Mouse (Mus musculus) adrenal gland, adult 18-20 months (tissue): Measurements from ENCODE around the gene Btbd9. TPM values are rescaled to one million over a fixed set of nuclear protein-coding genes. Genes with fewer than 3 reads are reported as not detected.

ENCODE experiments used
- DNase-seq, 2 experiments: peaks; one replicate each; pipeline ENCODE4 v3.0.0; 2021 to 2022; ENCODE audit warnings: low spot score in 2 of 2
- total RNA-seq, 2 experiments: library from RNA; stranded (reverse); gene quantifications; 1 replicate in 1 of 2; 2 replicates in 1 of 2; pipeline ENCODE4 v1.2.3; 2021

Btbd9 gene
- total RNA-seq, 2 experiments from 2014 or later = 52.2 to 81.3 TPM

DNA sequence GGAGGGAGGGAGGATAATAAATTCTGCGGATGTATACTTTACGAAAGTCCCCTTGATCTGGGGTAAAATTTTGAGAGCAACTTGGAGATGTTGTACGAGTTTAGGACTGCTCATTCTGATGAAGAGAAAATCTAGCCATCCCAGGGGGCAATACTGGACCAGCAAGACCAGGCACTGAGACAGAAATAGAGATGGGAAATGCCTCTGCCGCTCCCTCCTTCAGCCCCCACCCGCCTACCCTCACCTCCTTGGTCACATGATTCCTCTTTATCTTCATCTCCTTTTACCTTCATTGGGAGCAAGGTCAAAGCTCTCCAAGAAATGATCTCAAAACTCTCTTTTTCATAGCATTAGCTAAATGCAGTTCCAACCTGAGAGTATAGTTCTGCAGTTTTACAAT lies 88.6 kb downstream of the Btbd9 start:
- no peak for DNase-seq

DNA sequence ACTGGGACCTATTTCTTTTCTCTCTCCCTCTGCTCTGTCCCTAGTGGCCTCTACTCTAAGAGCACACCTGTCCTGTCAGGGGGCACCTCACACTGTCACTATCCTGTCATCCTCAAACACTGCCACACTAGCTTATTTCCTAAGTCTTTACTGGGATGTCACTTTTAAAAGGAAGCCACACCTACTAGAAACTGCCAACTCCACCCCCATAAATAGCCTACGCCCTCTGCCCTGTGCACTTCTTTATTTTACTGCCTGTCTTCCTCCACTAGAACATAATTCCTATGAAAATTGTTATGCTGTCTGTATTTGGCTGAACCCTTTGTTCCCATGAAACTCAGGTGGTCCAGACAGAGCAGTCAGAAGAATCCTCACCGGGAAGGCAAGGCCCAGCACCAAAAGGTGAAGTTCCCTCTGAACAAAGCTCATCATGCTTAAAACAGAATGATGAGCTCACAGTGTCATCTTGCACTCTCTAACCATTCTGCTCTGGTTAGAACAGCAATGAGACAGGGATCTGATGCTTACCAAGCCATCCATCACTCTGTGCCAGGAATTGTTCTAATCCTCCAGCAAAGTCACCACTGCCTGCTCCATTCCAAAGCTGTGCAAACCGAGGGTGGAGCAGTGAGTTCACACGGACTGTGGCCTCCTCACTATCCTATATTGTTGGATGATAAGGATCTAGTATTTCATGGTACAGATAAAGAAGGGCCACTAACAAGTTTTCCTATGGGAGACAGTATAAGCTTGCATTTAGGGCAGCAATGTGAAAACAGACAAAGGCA lies 91.0 kb downstream of the Btbd9 start:
- DNase-seq = no peak

DNA sequence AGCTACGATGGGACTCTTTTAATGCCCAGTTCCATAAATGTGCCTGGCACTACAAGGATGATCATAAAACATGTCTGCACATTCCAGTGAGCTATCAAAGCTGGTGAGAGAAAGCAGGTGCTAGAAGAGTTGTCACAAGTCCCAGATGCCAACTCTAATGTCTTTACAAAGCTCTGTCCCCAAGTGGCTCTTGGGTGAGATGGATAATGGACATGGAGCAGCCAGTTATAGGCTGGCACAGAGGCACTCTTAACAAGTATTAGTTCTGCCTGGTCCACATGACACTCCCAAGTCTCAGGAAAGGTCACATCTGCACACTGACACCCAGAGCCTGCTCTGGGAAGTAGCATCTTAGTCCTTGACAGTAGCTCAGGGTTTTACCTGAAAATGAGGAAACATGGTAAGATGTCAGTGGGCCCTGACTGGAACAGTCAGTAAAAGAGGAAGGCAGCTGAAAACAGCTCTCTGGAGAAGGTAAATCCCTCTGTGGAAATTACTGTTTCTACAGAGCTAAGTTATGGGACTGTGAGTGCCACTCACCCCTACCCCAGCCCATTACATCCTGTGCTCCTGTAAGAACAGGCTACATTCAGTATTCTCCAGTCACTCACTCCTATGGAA lies 91.7 kb downstream of the Btbd9 start:
- DNase-seq = no peak

DNA sequence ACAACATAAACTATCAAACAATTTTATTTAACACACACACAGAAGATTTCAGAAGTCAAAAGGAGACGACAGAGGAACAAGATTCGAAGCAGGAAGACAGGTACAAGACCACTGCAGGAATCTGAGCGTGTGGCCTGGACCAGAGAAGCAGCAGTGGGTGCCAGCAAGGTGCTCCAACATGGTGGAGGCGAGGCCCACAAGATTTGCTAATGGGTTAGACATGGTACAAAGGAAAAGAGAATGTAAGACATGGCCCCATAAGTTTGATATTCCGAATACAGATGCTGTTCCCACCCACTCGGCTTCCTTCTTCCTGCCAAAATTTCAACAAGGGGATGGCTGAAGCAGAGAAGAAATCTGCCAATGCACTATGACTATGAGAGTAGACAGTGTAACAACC lies 94.5 kb downstream of the Btbd9 start:
- DNase-seq = no peak

DNA sequence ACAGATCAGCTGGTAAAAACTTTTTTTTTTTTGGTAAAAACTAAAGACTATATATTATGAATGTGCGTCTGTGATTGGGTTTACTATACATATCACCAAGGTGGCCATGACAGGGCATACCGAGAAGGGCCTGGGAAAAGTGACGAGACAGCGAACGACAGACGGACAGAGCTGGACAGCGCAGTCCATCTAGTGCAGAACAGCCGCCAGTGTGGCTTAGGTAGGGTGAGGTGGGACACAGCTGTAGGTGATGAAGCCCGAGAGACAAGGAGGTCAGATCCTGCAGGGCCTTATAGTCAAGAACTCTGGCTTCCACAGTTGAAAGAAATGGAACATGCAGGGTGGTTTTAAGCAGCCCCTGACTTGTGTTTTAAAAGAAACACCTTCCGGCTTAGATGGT lies 94.9 kb downstream of the Btbd9 start:
- no peak for DNase-seq

DNA sequence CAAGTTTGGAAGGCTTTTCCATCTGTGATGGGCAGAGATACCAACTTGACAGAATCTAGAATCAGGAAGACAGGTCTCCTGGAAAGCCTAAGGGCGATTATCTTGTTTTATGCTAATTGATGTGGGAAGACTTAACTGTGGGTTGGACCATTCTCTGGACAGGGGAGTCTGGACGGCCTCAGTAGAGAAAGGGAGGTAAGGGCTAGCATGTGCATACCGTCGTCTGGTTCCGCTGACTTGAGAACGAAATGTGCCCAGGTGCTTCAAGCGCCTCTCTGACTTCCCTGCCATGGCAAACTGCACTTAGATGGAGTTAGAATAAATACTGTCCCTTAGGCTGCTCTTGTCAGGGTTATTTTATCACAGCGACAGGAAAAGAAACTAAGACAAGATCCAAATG lies 95.9 kb downstream of the Btbd9 start:
- DNase-seq = no peak

DNA sequence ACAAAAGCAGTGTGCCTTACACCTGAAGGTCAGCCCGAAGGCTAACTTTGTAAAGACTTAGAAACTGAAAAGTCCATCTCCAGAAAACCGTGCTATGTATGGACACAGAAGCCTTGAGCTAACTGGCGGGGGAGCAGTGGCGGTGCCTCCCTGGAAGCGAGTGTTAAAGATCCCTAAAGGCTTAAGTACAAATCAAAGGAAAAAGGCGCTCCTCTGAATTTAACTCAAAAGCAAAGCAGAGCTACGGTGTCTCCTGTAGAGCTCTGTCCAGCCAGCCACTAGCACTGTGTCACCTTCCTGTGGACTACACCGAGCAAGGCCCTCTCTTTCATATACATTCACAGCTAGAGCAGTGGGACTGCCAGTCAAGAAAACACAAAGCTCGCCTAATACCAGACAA lies 98.1 kb downstream of the Btbd9 start:
- no peak for DNase-seq

DNA sequence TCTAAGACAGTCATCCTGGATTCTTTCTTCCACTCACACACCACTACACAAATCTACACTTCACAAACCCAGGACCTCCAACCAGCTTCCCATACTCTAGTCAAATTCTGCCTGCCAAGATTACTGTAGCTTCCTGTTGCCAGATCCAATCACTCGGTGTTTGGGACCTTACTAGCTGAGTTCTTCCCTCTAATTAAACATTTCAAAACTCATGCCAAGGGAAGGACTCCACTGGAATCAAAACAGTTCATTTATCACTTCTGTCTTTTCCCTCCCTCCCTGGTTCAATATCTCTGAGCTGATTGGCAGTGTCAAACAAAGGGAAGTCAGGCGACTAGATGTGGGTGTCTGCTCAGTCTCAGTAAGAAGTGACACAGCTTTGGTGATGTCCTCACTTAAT lies 101.7 kb downstream of the Btbd9 start:
- DNase-seq = no peak

DNA sequence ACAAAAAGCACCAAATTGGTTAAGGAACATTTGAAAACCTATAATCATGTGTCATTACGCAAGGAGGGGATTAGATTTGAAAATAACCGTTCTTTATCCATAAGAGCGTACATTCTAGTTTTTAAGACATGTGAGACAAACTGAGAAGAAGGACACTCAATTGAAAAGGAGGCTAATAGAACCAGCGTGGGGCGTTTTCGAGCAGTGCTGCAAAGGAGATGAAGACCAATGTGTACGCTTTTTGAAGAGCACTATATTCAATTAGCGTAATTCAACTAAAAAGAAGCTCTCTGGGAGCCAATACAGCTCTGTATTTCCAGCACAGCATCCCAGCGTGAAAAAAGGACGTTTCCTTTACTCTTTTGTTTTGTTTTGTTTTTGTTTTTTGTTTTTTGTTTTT lies 103.5 kb downstream of the Btbd9 start:
- no peak for DNase-seq

DNA sequence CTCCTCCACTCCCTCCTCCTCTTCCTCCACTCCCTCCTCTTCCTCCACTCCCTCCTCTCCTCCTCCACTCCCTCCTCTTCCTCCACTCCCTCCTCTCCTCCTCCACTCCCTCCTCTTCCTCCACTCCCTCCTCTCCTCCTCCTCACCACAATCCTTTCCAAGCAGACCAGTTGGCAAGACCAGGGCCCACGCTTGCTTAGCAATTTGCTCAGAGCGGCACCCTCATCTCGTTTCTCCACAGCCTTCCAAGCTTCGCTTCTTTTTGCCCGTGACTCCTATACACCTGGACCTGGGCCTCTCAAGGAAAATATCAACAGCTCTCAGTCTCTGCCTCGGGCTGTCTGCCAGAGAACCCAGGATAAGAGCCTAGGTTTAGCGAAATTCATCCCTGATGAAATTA lies 104.8 kb downstream of the Btbd9 start:
- DNase-seq = no peak

DNA sequence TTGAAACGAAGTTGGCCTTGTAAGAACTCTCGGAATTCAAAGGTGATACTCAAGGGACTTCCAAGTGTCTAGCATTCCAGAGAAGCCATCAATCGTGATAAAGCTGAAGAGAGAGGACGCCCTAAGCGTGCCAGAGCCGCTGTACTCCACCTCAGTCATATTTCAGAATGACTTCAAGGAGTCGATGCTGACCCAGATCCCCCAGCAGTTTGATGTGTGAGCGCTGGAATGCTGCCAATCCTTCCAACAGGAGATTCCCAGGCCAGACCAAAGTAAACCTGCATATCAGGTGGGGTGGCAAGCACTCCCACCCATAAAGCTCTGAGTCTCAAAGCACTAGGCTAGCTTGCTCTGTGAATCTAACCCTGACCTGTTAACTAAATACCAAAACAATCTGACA lies 105.5 kb downstream of the Btbd9 start:
- no peak for DNase-seq

DNA sequence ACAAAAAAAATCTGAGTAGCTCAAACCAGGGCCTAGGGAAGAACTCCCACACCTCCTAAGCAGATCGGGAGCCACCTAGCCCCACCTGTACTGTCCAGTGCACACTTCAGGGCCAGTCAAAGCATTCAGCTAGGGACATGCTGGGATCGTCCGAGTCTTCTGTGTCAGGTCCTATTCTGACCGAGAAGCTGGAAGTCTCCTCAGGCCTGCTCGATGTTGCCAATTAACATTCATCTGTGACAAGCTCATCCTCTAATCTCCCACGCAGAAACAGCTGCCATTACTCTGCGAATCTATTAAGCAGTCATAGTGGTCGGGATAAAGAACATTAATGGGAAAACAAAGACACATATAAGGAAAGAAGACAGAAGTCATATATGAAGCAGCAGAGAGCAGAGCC lies 106.0 kb downstream of the Btbd9 start:
- no peak for DNase-seq

DNA sequence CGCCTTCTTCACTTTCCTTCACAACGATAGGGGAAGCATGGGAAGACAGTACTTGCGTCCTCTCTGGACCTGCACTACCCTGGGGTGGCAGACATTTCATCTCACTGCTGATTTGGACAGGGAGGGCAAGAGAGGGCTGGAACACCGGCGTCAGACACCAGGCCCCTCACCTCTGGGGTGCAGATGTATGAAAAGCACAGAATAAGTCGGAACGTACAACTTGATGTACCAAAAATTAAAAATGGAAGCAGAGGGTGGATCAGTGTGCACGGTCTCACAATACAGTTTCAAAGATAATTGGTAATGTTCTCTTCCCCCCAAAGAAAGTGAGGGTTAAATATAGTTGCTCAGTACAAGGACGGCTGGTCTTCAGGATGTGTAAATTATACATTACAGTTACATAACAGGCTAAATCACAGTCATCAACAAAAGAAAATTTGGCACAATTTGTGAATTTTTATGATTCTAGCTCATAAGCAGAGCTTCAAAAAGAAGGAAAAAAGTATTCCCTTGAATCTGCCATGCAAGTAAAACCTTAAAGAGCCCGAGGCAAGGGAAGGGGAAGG lies 106.7 kb downstream of the Btbd9 start:
- no peak for DNase-seq

DNA sequence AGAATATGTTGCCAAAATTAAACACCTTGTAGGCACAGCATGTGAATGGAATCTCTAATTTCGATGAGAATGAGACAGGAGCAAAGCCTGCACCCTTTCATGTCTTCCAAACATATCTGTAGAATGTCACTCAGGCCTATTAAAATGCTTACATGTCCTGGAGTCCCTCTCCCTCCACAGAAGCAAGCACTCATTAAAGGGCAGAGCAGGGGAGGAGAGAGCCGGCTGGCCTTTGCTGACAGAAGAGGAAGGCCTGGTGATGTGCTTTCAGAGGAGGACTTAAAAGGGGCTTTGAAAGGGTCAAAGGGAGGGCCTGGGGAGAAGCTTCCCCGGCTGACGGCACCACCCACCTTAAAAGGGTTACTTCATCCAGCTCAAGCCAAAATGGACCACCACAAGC lies 107.9 kb downstream of the Btbd9 start:
- DNase-seq = no peak

DNA sequence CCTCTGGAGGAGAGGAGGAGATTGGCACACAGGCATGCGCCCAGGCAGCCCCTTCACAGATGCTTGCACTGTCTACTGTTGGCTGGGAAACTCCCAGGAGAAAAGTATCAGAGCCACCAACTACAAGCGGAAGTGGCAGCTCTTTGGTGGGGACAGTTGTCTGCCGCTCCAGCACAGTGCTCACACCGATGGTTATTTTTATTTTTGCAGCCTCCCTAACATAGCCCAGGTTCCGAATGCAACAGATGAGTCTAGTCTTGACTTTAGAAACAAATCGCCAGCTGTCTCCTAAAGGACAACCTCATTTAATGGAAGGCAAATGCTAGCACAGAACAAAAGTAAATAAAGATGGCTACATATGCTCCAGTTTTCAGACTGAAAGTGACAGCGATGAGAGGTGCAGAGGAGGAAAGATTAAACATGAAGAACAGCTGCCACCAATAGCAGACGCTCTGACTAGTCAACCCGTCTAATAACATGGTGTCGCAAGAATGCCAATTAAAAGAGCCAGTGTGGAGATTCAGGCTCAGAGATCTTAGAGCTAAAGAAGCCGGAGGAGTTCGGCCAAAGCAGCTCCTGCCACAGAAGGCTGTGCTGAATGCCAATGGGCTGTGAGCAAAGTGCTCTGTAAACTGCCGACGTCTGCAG lies 108.6 kb downstream of the Btbd9 start:
- DNase-seq = no peak

DNA sequence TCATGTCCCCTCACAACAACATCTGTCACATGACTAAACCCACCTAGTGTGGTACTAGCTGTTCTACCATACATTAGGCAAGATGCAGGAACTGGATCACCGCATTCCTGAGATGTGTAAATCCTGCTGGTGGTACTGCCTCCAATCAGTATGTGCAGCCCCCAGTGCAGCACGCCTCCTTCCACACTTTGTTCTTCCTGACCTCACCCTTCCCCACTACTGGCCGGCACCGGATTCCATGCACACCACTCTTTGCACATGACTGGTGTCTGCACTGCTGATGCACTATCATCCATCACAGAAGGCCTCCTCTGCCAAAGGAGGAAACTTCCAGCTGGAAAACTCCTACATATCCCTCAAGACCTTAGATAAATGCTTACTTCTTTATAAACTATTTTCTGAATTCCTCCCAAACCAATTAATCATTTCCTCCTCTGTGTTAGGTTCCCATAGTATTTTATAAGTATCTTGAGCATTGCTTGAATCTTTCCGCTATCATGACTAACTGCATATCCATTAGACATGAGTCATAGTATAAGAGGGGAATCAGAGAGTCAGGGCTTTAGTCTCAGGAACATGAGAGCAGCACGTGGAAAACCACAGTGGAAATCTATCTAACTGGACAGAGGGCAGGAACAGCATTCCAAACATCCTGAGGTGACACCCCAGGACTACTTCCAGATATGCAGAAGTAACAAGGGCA lies 111.1 kb downstream of the Btbd9 start:
- DNase-seq = no peak

DNA sequence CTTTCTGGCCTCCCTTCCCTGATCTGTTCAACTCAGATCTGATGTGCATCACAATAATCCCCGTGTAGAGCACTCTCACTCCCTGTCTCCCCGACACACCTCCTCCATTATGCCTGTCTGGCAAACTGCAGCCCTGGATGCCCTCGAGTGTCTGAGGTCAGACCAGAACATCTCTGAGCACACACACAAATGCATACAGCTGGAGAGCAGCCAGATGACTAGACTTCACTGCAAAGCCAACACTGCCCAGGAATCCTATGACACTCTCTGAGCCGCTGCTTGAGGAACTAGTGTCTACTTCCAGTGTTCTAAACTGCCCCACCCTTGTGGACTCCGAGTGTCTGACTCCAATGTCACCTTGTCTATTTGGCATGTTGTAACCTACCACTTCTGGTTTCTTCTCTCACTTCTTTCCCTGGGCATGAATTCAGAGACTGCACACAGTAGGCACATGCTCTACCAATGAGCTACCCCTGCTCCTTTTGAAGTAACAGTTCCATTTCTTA lies 112.0 kb downstream of the Btbd9 start:
- no peak for DNase-seq

DNA sequence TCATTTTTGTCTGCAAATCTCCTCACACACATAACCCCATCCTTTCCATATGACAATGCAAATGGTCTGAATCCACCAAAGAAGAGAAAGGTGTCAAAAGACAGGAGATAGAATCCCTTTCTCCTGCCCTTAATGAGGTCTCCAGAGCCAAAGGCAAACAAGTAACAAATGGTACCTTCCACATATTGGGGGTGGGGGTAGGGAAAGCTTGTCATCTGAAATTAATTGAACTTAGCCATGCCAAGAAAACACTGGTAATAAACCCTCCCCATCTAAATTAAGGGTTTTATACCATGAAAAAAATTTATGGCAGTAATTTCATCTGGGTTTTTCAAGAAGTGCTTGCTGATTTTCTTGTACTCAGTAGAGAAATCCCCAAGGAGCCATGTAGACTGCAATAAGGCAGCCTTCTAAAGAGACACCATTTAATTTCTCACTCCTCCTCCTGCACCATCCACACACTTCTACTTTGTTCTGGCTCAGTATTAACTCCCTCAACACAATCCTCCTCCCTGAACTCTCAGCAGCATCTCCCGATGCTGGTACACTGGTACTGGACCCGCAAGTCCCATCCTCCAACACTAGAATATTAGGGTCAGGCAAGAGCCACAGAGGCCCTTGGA lies 115.5 kb downstream of the Btbd9 start:
- DNase-seq = no peak

DNA sequence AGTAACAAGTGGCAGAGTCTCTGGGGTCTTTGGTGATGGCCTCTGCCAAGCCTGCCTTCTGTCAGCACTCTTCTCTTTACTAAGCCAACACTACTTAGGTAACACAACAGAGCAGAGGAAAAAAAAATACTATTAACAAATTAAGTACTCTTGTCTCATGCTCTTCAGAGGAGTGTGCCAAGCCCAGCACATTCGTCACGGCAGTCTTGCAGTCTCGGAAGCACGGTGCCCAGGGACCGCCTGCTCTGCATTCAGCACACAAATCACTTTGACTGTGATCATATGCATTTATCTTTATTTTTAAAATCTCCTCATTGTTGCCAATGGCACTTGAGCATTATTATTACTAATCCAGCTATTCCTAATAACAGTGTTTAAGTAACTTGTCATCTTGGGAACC lies 116.6 kb downstream of the Btbd9 start:
- no peak for DNase-seq

DNA sequence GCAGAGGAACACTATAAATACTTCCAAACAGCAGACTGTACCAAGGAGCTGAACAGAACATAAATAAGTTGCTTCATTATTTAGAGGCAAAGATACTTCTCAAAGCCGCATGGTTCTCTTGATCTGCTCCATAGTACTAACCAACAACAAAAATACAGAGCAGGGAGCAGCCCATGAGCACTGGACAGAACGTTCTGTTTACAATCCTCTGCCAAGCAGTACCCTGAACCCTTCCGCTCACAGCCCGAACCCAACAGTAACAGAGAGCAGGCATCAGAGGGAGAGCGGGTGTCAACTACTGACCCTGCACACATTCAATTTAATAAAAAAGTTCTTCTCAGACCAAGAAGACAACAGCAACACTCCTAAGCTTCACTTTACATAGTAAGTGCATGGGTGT lies 117.4 kb downstream of the Btbd9 start:
- no peak for DNase-seq

DNA sequence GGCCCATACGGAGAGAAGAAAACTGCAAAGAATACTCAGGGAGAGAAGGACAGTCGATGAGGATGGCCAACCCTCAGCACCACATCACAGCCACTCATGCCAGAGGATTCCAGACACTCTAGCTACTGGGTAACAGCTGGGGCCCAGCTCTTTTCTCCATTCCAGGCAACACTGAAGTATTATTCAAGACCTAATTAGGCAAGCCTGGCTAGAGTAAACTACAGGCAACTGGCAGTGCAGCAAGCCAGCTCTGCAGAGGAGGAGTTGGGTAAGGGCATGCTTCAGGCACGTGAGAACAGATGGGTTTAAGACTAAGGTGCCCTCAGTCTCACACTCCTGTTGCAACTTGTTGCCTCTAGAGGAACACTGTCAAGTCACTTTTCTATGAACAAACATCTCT lies 118.0 kb downstream of the Btbd9 start:
- no peak for DNase-seq
